Mouse (Mus musculus) right cerebral cortex, postnatal 25 days (tissue): ENCODE results near the gene Tmem200a.
"Not testable (repeated sequence)": the region's sequence is repeated elsewhere in the genome, so short reads cannot be mapped to it uniquely, and the experiment has no call there.

Experiments
- DNase-seq: peaks from one replicate; pipeline ENCODE4 v3.0.0; 2022

Gene Tmem200a

GRCm38 (mm10) chr10:25962863-25963262 is 116.0 kb downstream of the Tmem200a start:
- no peak for DNase-seq

DNA sequence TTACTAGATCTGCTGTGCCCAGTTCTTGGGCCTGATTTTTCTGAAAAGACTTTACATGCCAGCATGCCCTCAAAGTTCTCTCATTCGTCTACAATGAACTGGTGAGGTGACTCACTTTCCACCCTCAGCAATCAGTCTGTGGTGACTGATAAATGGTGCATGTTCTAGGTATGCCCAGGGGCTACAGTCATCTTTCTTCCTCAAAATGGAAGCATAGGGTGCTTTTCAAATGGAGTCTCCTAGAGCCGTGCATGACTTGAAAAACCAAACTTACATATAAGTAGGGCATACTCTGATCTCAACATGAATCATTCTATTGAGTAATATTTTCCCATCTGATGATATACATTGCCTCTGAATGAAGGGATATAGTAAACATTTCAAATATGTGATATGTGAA is 117.8 kb downstream of the Tmem200a start:
- DNase-seq, result no peak

DNA sequence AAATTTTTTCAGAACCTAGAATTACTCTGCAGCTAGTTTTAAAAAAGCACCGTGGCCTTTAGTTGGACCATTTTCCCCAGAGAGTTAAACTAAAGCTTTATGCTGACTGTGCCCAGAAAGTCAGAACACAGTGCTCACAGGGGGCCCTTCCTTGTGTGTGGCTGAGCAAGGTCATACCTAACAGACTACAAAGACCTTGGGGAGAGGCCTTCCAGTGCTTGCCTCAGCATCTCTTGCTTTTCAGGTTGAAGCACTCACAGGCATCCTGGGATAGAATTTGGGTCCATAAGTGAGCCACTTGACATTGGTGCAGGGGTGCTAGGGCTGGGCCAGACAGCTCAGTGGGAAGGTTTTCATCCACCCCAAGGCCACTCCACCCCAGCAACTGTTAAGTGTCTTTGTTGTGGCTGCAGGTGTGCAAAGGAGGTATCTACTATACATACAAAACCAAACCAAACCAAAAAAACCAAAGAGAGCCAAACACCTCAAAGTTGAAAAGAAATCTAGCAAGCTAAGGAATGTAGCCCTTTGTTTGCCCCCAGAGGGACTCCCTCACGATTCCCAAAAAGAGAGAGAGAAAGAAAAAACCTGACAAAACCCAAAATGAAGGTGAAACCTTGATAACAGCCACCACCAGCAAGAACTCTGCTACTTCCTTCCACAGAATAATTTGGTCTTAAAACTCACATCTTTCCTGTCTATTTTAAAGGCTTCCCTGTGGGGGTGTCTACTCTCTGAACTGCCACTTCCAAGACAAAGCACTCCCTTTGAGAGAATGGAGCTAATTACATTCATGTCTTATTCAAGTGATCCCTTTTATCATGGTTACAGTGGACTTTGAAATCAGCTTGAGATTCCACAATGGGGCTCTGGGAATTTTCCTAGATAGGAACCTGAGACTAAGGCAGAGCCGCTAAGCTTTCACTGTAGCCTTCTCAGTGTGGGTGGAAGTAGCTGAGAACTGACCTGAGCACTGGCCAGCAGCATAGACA is 119.8 kb downstream of the Tmem200a start:
- no peak for DNase-seq

GRCm38 (mm10) chr10:25954641-25955228 is 124.1 kb downstream of the Tmem200a start:
- no peak for DNase-seq

DNA sequence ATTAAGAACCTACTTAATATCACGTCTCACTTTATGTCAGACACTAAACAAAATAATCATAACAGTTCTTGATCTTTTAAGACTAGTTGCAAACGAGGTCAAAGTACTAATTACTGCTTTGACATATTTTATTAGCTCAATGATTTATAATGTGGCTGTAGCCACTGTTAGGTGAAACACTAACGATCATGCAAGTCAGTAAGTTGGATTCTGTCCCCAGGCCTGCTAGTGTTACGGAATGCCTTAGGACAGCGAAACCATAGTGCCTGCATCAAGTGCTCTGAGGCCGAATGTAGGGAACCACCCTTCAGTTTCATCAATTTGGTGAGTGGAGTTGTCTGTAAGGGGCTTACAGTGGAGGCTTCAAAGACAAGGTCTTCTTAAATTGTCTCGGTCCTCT is 126.0 kb downstream of the Tmem200a start:
- DNase-seq, result no peak

DNA sequence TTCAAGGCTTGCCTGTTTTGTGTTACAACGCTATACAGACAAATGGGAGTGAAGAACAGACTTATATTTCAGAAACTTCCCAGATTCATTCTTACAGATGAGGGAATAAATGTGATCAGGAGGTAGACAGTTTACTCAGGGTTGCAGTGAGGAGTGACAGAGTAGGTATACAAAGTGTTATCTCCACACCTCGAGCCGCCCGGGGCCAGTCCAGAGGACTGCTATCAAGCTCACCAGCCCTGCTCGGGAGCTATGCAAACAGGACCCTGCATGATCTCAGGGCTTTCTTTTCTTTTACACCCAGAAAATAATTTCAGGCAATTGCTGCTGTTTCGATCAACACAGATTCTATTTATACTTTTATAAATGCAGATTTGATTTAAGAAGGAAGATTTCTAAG is 126.7 kb downstream of the Tmem200a start:
- no peak for DNase-seq

DNA sequence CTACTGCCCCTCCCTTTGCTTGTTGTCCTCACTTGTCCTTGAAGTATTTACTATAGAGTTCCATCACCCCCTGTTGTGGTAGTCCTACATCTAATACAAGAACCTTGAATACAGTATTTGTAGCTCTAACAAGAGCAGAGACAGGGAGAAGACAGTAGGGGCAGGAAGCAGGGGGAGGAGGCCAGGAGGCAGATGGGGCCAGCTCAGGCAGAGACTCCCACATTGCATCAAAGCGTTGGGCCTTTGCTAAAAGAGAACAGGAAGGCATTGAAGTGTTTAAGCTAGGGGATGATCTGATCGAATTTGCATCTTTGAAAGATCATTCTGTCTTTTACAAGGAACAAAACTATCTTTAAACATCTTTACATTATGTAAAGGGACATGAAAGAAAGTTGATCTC is 133.0 kb downstream of the Tmem200a start:
- no peak for DNase-seq

DNA sequence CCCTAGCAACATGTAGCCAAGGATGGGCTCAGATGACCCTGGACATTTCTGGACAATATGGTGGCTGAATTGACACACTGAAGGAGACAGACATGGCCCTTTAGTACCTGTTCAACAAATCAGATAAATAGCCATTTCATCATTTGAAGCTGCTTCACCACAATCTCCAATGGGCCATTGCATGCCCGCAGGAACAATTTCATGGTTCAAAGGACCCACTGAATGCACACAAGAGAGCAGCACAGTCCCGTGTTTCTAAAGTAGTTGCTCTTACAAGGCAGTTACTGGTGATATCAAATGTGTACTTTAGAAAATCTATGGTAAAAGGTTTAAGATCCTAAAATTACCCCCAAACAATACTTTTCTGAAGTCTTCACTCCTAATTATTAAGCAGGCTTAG is 134.2 kb downstream of the Tmem200a start:
- no peak for DNase-seq

GRCm38 (mm10) chr10:25931796-25932195 is 147.1 kb downstream of the Tmem200a start:
- no peak for DNase-seq

GRCm38 (mm10) chr10:25929401-25930150 is 149.3 kb downstream of the Tmem200a start:
- peak; percentile 55 for DNase-seq

DNA sequence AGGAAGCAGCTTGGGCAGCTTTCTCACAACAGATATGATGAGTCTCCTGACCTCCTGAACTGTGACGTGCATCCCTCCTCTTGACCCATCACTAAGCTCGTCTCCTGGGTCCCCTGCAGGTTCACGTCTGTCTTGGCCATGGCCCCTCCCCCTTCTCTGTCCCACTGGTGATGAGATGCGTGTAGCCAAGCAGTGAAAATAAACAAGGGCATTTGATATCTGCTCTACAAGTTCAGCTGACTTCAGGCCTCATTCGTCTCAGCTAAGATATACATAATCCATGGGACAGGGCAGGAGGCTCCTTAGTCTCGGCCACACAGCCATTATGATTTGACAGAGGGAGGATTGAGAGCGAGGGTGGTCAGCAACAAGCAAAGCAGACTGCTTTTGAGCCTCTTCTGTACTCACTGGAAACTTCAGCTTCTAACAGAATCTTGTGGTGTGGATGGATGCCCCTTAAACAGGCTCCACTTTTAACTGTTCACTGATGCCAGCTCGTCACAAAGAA is 149.9 kb downstream of the Tmem200a start:
- no peak for DNase-seq

DNA sequence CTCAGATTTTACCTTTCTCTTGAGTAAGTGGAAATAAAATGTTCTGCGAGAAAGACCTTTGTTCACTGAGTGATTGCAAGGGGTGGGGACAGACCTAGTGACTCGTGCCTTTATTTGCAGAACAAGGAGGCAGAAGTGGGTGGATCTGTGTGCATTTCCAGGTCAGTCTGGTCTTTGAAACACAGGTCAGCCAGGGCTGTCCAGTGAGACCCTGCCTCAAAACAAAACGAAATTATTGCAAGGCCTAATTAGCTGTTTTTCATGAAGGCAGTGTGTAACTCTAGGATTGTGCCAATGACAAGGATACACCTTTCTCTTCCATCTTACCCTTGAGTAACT is 150.4 kb downstream of the Tmem200a start:
- DNase-seq, result no peak

- no peak for DNase-seq
Observed at GRCm38 (mm10) chr10:25927553-25928447, 151.1 kb downstream of the Tmem200a start.

GRCm38 (mm10) chr10:25920640-25921278 is 158.1 kb downstream of the Tmem200a start:
- no peak for DNase-seq

GRCm38 (mm10) chr10:25918103-25918502 is 160.7 kb downstream of the Tmem200a start:
- no peak for DNase-seq

DNA sequence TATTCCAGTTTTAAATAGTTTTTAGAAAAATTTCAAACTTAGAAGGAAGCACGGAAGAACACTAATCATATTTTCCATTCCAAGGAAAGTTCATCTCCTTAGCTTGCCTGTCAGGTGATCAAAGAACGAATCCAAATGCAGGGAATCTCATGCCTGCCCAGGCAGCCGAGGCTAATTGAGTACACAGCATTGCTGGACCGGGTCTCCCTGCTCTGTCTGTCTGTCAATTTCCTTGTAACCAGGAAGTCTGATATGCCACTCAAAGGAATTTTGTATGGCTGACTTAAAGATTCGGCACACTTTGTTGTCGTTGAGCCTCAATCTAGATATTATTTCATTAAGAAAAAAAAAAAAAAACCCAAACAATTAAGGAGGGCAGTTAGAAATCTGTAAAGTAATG is 168.6 kb downstream of the Tmem200a start:
- DNase-seq, result no peak

- DNase-seq, result no peak
Observed at GRCm38 (mm10) chr10:25908027-25909012, 170.5 kb downstream of the Tmem200a start.

- not testable (repeated sequence) for DNase-seq
Observed at GRCm38 (mm10) chr10:25894126-25894525, 184.7 kb downstream of the Tmem200a start.

GRCm38 (mm10) chr10:25887225-25887624 is 191.6 kb downstream of the Tmem200a start:
- DNase-seq, result no peak

GRCm38 (mm10) chr10:25884512-25884911 is 194.3 kb downstream of the Tmem200a start:
- DNase-seq, result no peak

- no peak for DNase-seq
Observed at GRCm38 (mm10) chr10:25877731-25878130, 201.1 kb downstream of the Tmem200a start.
